Mouse (Mus musculus) cerebellum, adult 9-11 months (tissue): ENCODE measurements around the gene Vav1.
A peak's percentile ranks its signal among the peaks of the same experiment; 100 is the strongest.

Experiments used
- DNase-seq: peaks from one replicate; pipeline ENCODE4 v3.0.0; 2022

Gene Vav1

GRCm38 (mm10) chr17:57278943-57279590 is at the start of gene Vav1:
TSS of gene Vav1 (plus strand) at chr17:57279100.
- DNase-seq, result peak; percentile 44

GRCm38 (mm10) chr17:57229851-57230727 is 48.8 kb upstream of the Vav1 start:
- no peak for DNase-seq

GRCm38 (mm10) chr17:57230728-57231125 is 48.2 kb upstream of the Vav1 start:
- no peak for DNase-seq

- DNase-seq, result no peak
Observed at GRCm38 (mm10) chr17:57231321-57231771, 47.6 kb upstream of the Vav1 start.

GRCm38 (mm10) chr17:57232200-57232599 is 46.7 kb upstream of the Vav1 start:
- no peak for DNase-seq

GRCm38 (mm10) chr17:57233038-57233437 is 45.9 kb upstream of the Vav1 start:
- DNase-seq, result no peak

GRCm38 (mm10) chr17:57234254-57234928 is 44.5 kb upstream of the Vav1 start:
- DNase-seq, result no peak

- no peak for DNase-seq
Observed at GRCm38 (mm10) chr17:57235803-57236202, 43.1 kb upstream of the Vav1 start.

- no peak for DNase-seq
Observed at GRCm38 (mm10) chr17:57237181-57237580, 41.7 kb upstream of the Vav1 start.

- no peak for DNase-seq
Observed at GRCm38 (mm10) chr17:57243650-57244370, 35.1 kb upstream of the Vav1 start.

- peak; percentile 52 for DNase-seq
Observed at GRCm38 (mm10) chr17:57245311-57245929, 33.5 kb upstream of the Vav1 start.

GRCm38 (mm10) chr17:57246663-57247392 is 32.1 kb upstream of the Vav1 start:
- DNase-seq, result peak; percentile 61

GRCm38 (mm10) chr17:57247393-57248200 is 31.3 kb upstream of the Vav1 start:
- DNase-seq, result peak; percentile 98

GRCm38 (mm10) chr17:57248201-57248699 is 30.6 kb upstream of the Vav1 start, which contains the start of gene Gpr108:
TSS of gene Gpr108 (minus strand) at chr17:57248446.
- DNase-seq, result peak; percentile 92

GRCm38 (mm10) chr17:57248771-57249170 is 30.1 kb upstream of the Vav1 start:
- peak; percentile 73 for DNase-seq

- peak; percentile 85 for DNase-seq
Observed at GRCm38 (mm10) chr17:57249186-57250181, 29.4 kb upstream of the Vav1 start, which contains the start of gene Trip10. TSS of gene Trip10 (plus strand) at chr17:57249455.

GRCm38 (mm10) chr17:57250461-57251160 is 28.3 kb upstream of the Vav1 start:
- no peak for DNase-seq

- no peak for DNase-seq
Observed at GRCm38 (mm10) chr17:57251431-57251830, 27.5 kb upstream of the Vav1 start.
